Mouse (Mus musculus) forebrain, embryonic 11.5 days (tissue): Measurements from ENCODE around the gene Cxcr5. TPM values are rescaled to one million over a fixed set of nuclear protein-coding genes. Genes with fewer than 3 reads are reported as not detected.

Experiments
- ATAC-seq: fragments of 200-750 bp; cut with Nextera tagmentation; replicated peaks from 2 replicates; pipeline ENCODE4 v1.8.0; 2017; ENCODE audit warnings: moderate TSS enrichment; ENCODE audit not compliant: low FRiP score
- DNase-seq: peaks from one replicate; pipeline ENCODE4 v3.0.0-alpha.2; 2017; ENCODE audit warnings: low spot score
- H3K27ac ChIP-seq: fragments of 300-500 bp; sonication (generic); 2 replicates; pipeline ENCODE4 v1.5.1; 2014; ENCODE audit warnings: low read depth, low read length
- H3K27me3 ChIP-seq: fragments of 300-500 bp; sonication (generic); 2 replicates; pipeline ENCODE4 v1.6.1; 2014; ENCODE audit warnings: mild to moderate bottlenecking, low read length, mixed read lengths; ENCODE audit not compliant: control insufficient read depth, insufficient read depth
- H3K36me3 ChIP-seq: fragments of 300-500 bp; sonication (generic); 2 replicates; pipeline ENCODE4 v1.6.1; 2014; ENCODE audit warnings: mild to moderate bottlenecking, low read length, moderate library complexity, mixed read lengths; ENCODE audit not compliant: control insufficient read depth, insufficient read depth
- H3K4me1 ChIP-seq: fragments of 300-500 bp; sonication (generic); replicated peaks from 2 replicates; pipeline ENCODE4 v1.6.1; 2014; ENCODE audit warnings: low read length, mixed read lengths; ENCODE audit not compliant: control insufficient read depth, insufficient read depth
- H3K4me2 ChIP-seq: fragments of 300-500 bp; sonication (generic); 2 replicates; pipeline ENCODE4 v1.6.1; 2014; ENCODE audit warnings: low read depth, mild to moderate bottlenecking, low read length, moderate library complexity, mixed read lengths; ENCODE audit not compliant: severe bottlenecking
- H3K4me3 ChIP-seq: fragments of 300-500 bp; sonication (generic); 2 replicates; pipeline ENCODE4 v1.5.1; 2014; ENCODE audit warnings: low read depth, low read length
- H3K9ac ChIP-seq: fragments of 300-500 bp; sonication (generic); 2 replicates; pipeline ENCODE4 v1.6.1; 2014; ENCODE audit warnings: low read length
- H3K9me3 ChIP-seq: fragments of 300-500 bp; sonication (generic); 2 replicates; pipeline ENCODE4 v1.6.1; 2016; ENCODE audit warnings: low read length, mixed read lengths; ENCODE audit not compliant: control insufficient read depth
- WGBS: fragments of 180-500 bp; shearing (Covaris S2); extraction: QIAGEN DNeasy Blood & Tissue Kit; methylation state at CpG from one replicate; pipeline ENCODE4 v1.1.7; 2014; 5-methylcytosine and 5-hydroxymethylcytosine counted together
- polyA plus RNA-seq: library from polyadenylated mRNA; unstranded; fragments of >200 nt; fragmentation: Nextera tagmentation; extraction: Ambion mirVana; gene quantifications from 2 replicates; pipeline ENCODE4 v1.2.1, GENCODE M21; 2014

The Cxcr5 gene
- polyA plus RNA-seq, 1 experiment from 2014 or later: 0.09 TPM

- Histone ChIP-seq H3K27me3 (no peaks in the 10 kb centered on the region), H3K9me3 (no peaks in the 10 kb centered on the region), H3K9ac (no peak overlapping the region), H3K36me3 (no peaks in the 10 kb centered on the region), H3K4me3 (no peak overlapping the region), H3K4me1 (no peaks in the 10 kb centered on the region), H3K27ac (no peak overlapping the region), H3K4me2 (no peak overlapping the region)
- 83% methylated on average over 10 of the region's 10 CpGs for WGBS
- no peak for DNase-seq
- ATAC-seq: no peak
Measured at GRCm38 (mm10) chr9:44521927-44522326, 39.8 kb downstream of the Cxcr5 start.

DNA sequence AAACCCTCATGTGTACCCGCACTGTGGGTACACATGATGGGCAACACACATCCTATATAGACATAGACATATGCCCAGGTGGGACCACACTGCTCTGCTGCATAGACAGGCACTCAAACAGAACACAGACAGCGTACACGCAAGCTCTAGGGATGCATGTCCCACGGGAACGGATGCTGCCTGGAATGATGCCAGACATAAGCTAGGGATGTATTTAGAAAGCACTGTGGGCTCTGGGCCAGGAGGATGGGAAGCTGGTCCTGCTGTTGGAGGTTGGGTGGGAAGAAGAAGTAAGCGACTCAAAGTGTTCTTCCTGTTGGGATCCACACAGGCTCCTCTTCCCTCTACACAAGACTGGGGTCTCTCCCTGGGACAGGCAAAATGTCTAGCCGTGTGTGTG is 43.6 kb downstream of the Cxcr5 start:
- H3K9me3 ChIP-seq: no peaks in the 10 kb centered on the region
- WGBS: 86% methylated on average over 7 of the region's 7 CpGs
- H3K4me1 ChIP-seq: no peaks in the 10 kb centered on the region
- H3K4me3 ChIP-seq: no peak overlapping the region
- ATAC-seq (no peak), DNase-seq (no peak)
- no peaks in the 10 kb centered on the region for H3K36me3 ChIP-seq
- no peak overlapping the region for H3K9ac ChIP-seq
- H3K27me3 ChIP-seq: no peaks in the 10 kb centered on the region
- H3K27ac ChIP-seq: no peak overlapping the region
- H3K4me2 ChIP-seq: no peak overlapping the region

- Histone ChIP-seq H3K9ac (no peak overlapping the region), H3K4me3 (no peak overlapping the region), H3K4me2 (no peak overlapping the region), H3K27ac (no peak overlapping the region), H3K36me3 (no peaks in the 10 kb centered on the region), H3K27me3 (no peaks in the 10 kb centered on the region), H3K4me1 (no peaks in the 10 kb centered on the region), H3K9me3 (no peaks in the 10 kb centered on the region)
- WGBS: 76% methylated on average over 4 of the region's 4 CpGs
- DNase-seq (no peak), ATAC-seq (no peak)
Measured at GRCm38 (mm10) chr9:44517368-44517767, 44.3 kb downstream of the Cxcr5 start.

DNA sequence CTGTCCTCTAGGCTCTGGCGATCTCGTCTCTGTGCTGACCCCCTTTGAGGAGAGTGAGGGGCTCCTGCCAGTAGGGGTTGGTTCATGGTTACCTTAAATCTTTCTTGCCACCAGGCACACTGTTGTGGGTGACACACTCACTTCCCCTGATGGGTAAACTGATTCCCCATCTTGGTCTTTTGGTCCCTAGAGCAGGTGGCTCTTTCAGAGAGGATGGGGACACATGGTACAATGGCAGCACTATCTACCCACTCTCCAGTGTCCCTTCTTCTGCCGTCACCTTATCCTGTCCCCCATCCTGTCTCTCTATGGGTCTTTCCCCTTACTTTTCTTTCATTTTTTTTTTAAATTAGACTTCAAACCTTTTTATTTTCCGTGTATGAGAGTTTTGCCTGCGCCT is 45.8 kb downstream of the Cxcr5 start:
- Histone ChIP-seq H3K9ac (no peak overlapping the region), H3K36me3 (no peaks in the 10 kb centered on the region), H3K4me1 (no peaks in the 10 kb centered on the region), H3K4me3 (no peak overlapping the region), H3K9me3 (no peaks in the 10 kb centered on the region), H3K27me3 (no peaks in the 10 kb centered on the region), H3K4me2 (no peak overlapping the region), H3K27ac (no peak overlapping the region)
- WGBS: 90% methylated on average over 5 of the region's 5 CpGs
- ATAC-seq: no peak
- no peak for DNase-seq

- ATAC-seq: no peak
- Histone ChIP-seq H3K9me3 (no peaks in the 10 kb centered on the region), H3K4me1 (0 out of 2 replicates have a peak, but pooled peaks cover 2% of the 10 kb centered on the region), H3K36me3 (no peaks in the 10 kb centered on the region), H3K27ac (no peak overlapping the region), H3K9ac (no peak overlapping the region), H3K4me2 (no peak overlapping the region), H3K4me3 (no peak overlapping the region), H3K27me3 (no peaks in the 10 kb centered on the region)
- 77% methylated on average over 12 of the region's 12 CpGs for WGBS
- DNase-seq: no peak
Measured at GRCm38 (mm10) chr9:44515131-44515751, 46.4 kb downstream of the Cxcr5 start.

- Histone ChIP-seq H3K9ac (no peak overlapping the region), H3K27me3 (no peaks in the 10 kb centered on the region), H3K9me3 (no peaks in the 10 kb centered on the region), H3K4me1 (peaks cover 10% of the 10 kb centered on the region; the same call in 1 of the 2 replicates), H3K4me3 (no peak overlapping the region), H3K27ac (no peak overlapping the region), H3K36me3 (no peaks in the 10 kb centered on the region), H3K4me2 (no peak overlapping the region)
- ATAC-seq: no peak
- no peak for DNase-seq
- 92% methylated on average over 5 of the region's 5 CpGs for WGBS
Measured at GRCm38 (mm10) chr9:44514147-44514546, 47.5 kb downstream of the Cxcr5 start.

- Histone ChIP-seq H3K9ac (no peak overlapping the region), H3K27me3 (no peaks in the 10 kb centered on the region), H3K36me3 (no peaks in the 10 kb centered on the region), H3K4me3 (no peak overlapping the region), H3K4me1 (peaks cover 10% of the 10 kb centered on the region; the same call in 1 of the 2 replicates), H3K4me2 (no peak overlapping the region), H3K9me3 (no peaks in the 10 kb centered on the region), H3K27ac (no peak overlapping the region)
- whole genome bisulfite sequencing: 77% methylated on average over 20 of the region's 20 CpGs
- DNase-seq: no peak
- ATAC-seq: no peak
Measured at GRCm38 (mm10) chr9:44513610-44514009, 48.1 kb downstream of the Cxcr5 start.

- Histone ChIP-seq H3K36me3 (no peaks in the 10 kb centered on the region), H3K9ac (no peak overlapping the region), H3K27me3 (no peaks in the 10 kb centered on the region), H3K9me3 (no peaks in the 10 kb centered on the region), H3K4me3 (no peak overlapping the region), H3K4me2 (no peak overlapping the region), H3K4me1 (peaks cover 10% of the 10 kb centered on the region; the same call in 1 of the 2 replicates), H3K27ac (no peak overlapping the region)
- ATAC-seq (no peak), DNase-seq (no peak)
- WGBS: 90% methylated on average over 11 of the region's 11 CpGs
Measured at GRCm38 (mm10) chr9:44513121-44513520, 48.6 kb downstream of the Cxcr5 start.

DNA sequence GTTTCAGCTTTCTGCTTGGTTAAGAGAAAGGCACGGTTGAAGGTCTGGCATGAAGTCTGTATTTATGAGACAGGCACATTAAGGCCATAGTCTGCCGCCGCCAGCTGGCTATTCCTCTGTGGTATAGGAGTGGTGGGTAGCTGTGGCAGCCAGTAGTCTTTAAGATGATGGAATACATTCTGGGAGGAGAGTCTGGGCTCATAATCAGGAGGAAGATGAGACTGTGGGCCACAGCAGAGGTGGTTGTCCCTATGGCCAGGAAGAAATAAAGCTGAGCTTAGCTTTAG is 49.0 kb downstream of the Cxcr5 start:
- no peak for DNase-seq
- Histone ChIP-seq H3K4me1 (peaks cover 10% of the 10 kb centered on the region; the same call in 1 of the 2 replicates), H3K27ac (no peak overlapping the region), H3K9me3 (no peaks in the 10 kb centered on the region), H3K27me3 (no peaks in the 10 kb centered on the region), H3K4me2 (no peak overlapping the region), H3K4me3 (no peak overlapping the region), H3K36me3 (no peaks in the 10 kb centered on the region; the same call in 1 of the 2 replicates), H3K9ac (no peak overlapping the region)
- ATAC-seq: no peak
- WGBS: 93% methylated on average over 3 of the region's 3 CpGs
